Mouse (Mus musculus): ENCODE data around the gene Zmym5. TPM values are rescaled to one million over a fixed set of nuclear protein-coding genes. Genes with fewer than 3 reads are reported as not detected.
"Not testable (repeated sequence)": the region's sequence is repeated elsewhere in the genome, so short reads cannot be mapped to it uniquely, and the experiment has no call there.

Gene Zmym5
- polyA plus RNA-seq, 1 experiment from 2014 or later, result 16.7 TPM

DNA sequence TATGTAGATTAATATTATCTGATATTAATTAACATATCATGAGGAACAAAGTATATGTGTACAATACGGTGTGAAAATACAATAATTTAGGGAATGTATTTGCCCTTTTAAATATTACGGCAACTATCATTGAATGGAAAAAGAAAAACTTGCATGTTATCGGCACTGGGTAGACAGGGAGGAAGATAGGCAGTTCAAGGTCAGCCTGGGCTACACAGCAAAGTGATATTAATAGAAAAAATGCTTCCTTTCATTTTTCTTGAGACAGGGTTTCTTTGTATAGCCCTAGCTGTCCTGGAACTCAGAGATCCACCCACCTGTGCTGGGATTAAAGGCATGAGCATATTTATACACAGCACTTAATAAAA, 32.6 kb downstream of the Zmym5 start:
- peak; percentile 6; the same call in 1 of the 2 replicates for ATAC-seq
- Histone ChIP-seq H3K27ac (ENCODE audit: low read length) (peak overlapping the region; percentile 96), H3K4me1 (ENCODE audit: control insufficient read depth, insufficient read depth, low read length) (peaks cover 7% of the 10 kb centered on the region), H3K9ac (ENCODE audit: low read depth, low read length) (peak overlapping the region; percentile 89), H3K9me3 (ENCODE audit: control insufficient read depth, low read length) (no peaks in the 10 kb centered on the region), H3K36me3 (ENCODE audit: control insufficient read depth, insufficient read depth, low read length) (no peaks in the 10 kb centered on the region), H3K4me2 (ENCODE audit: low read depth, low read length) (peak overlapping the region; percentile 52), H3K27me3 (replicated peaks; ENCODE audit: control insufficient read depth, insufficient read depth, low read length) (no peaks in the 10 kb centered on the region), H3K4me3 (ENCODE audit: low read length) (peak overlapping the region; percentile 90)
- 27% methylated on average over 3 of the region's 3 CpGs for WGBS

DNA sequence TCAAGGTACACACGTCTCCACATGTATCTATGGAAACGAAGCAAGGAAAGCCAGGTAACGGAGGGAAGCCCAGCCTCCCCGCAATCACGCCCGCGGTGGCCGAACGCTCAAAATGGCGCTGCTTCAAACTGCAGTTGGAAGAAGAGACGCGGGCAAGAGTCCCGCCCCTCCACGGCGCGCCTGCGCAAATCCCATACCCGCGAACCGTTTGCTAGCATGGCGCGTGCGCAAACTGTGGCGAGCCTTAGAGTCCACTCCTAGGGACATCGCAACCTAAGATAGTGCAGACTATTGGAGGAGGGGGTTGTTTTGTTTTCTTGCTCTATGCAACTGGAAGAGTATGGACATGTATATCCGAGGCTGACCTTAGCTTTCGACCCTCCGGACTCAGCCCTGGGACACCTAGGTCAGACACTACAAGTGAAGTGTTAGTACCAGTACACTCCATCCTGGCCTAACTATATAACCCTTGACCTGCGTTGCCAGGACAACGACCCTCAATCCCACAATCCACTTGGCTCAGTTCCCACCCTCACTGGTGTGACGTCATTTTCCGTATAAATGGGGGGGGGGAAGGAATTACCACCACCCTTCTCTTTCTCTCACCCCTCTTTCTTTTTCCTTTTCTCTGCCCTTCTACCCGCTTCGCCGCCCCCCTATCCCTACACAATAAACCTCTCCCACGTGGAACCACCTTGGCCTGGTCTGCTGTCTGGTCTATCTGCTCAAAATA, 33.1 kb downstream of the Zmym5 start, which contains the start of gene Pspc1:
TSS of gene Pspc1 (minus strand) at position 117 of the 733 bp plus-strand sequence.
- WGBS, result under 1% methylated on average over 36 of the region's 36 CpGs
- Histone ChIP-seq H3K4me1 (ENCODE audit: control insufficient read depth, insufficient read depth, low read length) (peaks cover 7% of the 10 kb centered on the region), H3K9ac (ENCODE audit: low read depth, low read length) (peak within 1 kb of the TSS; percentile 89), H3K27me3 (replicated peaks; ENCODE audit: control insufficient read depth, insufficient read depth, low read length) (no peaks in the 10 kb centered on the region), H3K4me2 (ENCODE audit: low read depth, low read length) (peak within 1 kb of the TSS; percentile 71), H3K36me3 (ENCODE audit: control insufficient read depth, insufficient read depth, low read length) (no peaks in the 10 kb centered on the region), H3K4me3 (ENCODE audit: low read length) (peak within 1 kb of the TSS; percentile 90), H3K27ac (ENCODE audit: low read length) (peak within 1 kb of the TSS; percentile 96), H3K9me3 (ENCODE audit: control insufficient read depth, low read length) (no peaks in the 10 kb centered on the region)
- peak; percentile 97 for ATAC-seq

DNA sequence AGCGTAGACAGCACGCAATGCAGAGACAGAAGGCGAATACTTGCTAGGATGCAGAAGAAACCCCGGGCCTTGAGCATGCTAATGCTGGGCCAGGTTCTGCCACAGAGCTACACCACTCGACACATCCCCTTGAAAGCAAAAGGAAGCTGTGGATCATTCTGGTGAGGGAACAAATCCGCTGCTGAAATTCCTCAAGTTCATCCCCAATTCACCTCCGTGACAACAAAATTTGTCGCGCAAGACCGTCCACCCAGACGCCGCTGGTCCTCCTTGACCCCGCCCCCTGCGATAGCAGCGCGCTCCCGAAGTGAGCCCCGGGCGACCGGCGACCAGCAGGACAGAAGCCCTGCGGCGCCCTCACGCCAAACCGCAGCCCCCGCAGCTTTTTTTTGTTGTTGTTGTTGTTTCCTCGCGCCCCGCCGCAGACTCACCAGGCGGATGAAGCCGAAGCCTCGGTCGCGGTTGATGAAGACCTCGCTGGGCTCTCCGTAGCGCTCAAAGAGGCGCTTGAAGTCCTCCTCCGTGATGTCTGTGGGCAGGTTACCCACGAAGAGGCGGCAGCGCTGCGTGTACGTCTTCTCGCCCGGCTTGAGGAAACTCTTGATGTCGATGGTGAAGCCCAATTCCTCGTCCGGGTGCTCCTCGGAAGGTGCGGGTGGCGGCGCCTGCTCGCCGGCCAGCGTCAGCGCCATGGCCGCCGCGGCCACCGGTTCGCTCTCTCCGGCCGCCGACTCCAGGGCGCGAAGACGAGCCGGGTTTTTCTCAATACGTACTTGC, 34.0 kb downstream of the Zmym5 start:
- peak; percentile 41 for ATAC-seq
- Histone ChIP-seq H3K27me3 (replicated peaks; ENCODE audit: control insufficient read depth, insufficient read depth, low read length) (no peaks in the 10 kb centered on the region), H3K9me3 (ENCODE audit: control insufficient read depth, low read length) (no peaks in the 10 kb centered on the region), H3K4me2 (ENCODE audit: low read depth, low read length) (peak overlapping the region; percentile 71), H3K36me3 (ENCODE audit: control insufficient read depth, insufficient read depth, low read length) (no peaks in the 10 kb centered on the region), H3K4me1 (ENCODE audit: control insufficient read depth, insufficient read depth, low read length) (peaks cover 7% of the 10 kb centered on the region), H3K9ac (ENCODE audit: low read depth, low read length) (peak overlapping the region; percentile 89), H3K27ac (ENCODE audit: low read length) (peak overlapping the region; percentile 96), H3K4me3 (ENCODE audit: low read length) (peak overlapping the region; percentile 90)
- under 1% methylated on average over 71 of the region's 71 CpGs for WGBS

DNA sequence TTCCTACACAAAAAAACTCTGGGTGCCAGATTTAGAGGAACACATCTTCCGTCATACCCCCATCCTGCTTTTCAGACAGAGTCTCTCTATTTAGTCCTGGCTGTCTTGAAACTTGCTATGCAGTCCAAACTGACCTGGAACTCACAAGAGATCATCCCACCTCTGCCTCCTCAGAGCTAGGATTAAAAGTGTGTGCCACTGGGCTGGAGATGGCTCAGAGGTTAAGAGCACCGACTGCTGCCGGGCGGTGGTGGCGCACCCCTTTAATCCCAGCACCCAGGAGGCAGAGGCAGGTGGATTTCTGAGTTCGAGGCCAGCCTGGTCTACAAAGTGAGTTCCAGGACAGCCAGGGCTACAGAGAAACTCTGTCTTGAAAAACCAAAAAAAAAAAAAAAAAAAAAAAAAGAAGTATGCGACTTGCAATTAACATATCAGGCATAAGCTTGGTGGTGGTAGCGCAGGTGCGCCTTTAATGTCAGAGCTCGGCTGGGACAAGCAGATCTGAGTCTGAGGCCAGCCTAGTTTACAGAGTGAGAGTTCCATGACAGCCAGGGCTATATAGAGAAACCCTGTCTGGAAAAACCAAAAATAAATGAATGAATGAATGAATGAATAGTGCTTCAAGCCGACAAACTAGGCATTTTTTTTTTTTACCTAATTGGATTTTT, 34.8 kb downstream of the Zmym5 start:
- Histone ChIP-seq H3K4me3 (ENCODE audit: low read length) (peak overlapping the region; percentile 90), H3K9me3 (ENCODE audit: control insufficient read depth, low read length) (no peaks in the 10 kb centered on the region), H3K4me1 (ENCODE audit: control insufficient read depth, insufficient read depth, low read length) (peaks cover 7% of the 10 kb centered on the region), H3K27me3 (replicated peaks; ENCODE audit: control insufficient read depth, insufficient read depth, low read length) (no peaks in the 10 kb centered on the region), H3K27ac (ENCODE audit: low read length) (no peak overlapping the region), H3K9ac (ENCODE audit: low read depth, low read length) (peak overlapping the region; percentile 89), H3K4me2 (ENCODE audit: low read depth, low read length) (peak overlapping the region; percentile 71), H3K36me3 (ENCODE audit: control insufficient read depth, insufficient read depth, low read length) (no peaks in the 10 kb centered on the region)
- WGBS, result 26% methylated on average over 11 of the region's 11 CpGs
- no peak for ATAC-seq

DNA sequence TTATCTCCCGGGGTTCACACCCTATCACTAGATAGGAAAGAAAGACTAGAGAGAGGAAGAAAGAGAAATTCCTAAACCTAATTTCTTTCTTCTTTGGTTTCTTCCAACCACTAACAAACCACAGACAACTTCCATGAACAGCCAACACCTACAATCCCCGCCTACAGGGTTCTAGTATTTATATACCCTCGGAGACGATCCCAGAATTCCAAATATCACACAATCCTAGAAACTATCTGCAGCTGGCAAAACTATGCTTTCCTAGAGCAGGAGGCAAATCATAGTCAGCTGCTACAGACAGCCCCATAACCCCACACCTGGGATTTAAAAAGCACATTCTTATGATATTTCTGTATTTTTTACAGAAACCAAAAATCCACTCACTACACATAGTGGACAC, 36.1 kb downstream of the Zmym5 start:
- 60% methylated on average over 4 of the region's 4 CpGs for WGBS
- Histone ChIP-seq H3K4me2 (ENCODE audit: low read depth, low read length) (peak overlapping the region; percentile 26), H3K27ac (ENCODE audit: low read length) (no peak overlapping the region), H3K4me1 (ENCODE audit: control insufficient read depth, insufficient read depth, low read length) (peaks cover 7% of the 10 kb centered on the region), H3K9me3 (ENCODE audit: control insufficient read depth, low read length) (no peaks in the 10 kb centered on the region), H3K4me3 (ENCODE audit: low read length) (no peak overlapping the region), H3K36me3 (ENCODE audit: control insufficient read depth, insufficient read depth, low read length) (no peaks in the 10 kb centered on the region), H3K27me3 (replicated peaks; ENCODE audit: control insufficient read depth, insufficient read depth, low read length) (no peaks in the 10 kb centered on the region), H3K9ac (ENCODE audit: low read depth, low read length) (no peak overlapping the region)
- no peak for ATAC-seq

DNA sequence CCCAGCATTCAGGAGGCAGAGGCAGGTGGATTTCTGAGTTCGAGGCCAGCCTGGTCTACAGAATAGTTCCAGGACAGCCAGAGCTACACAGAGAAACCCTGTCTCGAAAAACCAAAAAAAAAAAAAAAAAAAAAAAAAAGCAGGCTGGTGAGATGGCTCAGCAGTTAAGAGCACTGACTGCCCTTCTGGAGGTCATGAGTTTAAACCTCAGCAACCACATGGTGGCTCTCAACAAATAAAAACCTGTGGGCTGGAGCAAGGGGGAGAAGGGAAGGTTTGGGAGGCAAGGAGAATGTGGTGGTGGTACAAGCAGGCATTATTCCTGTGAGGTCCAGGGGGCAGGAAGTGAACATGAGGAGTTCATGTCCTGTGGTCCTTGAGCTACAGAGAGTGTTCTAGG, 45.1 kb downstream of the Zmym5 start:
- H3K27me3 ChIP-seq (replicated peaks; ENCODE audit: control insufficient read depth, insufficient read depth, low read length); H3K4me1 ChIP-seq (ENCODE audit: control insufficient read depth, insufficient read depth, low read length); H3K27ac ChIP-seq (ENCODE audit: low read length); H3K4me3 ChIP-seq (ENCODE audit: low read length); H3K9me3 ChIP-seq (ENCODE audit: control insufficient read depth, low read length); H3K9ac ChIP-seq (ENCODE audit: low read depth, low read length); H3K4me2 ChIP-seq (ENCODE audit: low read depth, low read length); ATAC-seq; H3K36me3 ChIP-seq (ENCODE audit: control insufficient read depth, insufficient read depth, low read length): not testable (repeated sequence)
- 89% methylated on average over 2 of the region's 2 CpGs for WGBS

DNA sequence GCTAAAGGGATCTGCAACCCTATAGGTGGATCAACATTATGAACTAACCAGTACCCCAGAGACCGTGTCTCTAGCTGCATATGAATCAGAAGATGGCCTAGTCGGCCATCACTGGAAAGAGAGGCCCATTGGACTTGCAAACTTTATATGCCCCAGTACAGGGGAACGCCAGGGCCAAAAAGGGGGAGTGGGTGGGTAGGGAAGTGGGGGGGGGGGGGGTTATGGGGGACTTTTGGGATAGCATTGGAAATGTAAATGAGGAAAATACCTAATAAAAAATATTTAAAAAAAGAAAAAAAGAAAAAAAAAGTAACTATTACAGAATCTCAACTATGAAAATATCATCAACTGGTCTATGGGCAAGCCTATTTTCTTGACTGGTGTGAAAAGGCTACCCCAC, 46.4 kb downstream of the Zmym5 start:
- not testable (repeated sequence) for ATAC-seq; H3K9ac ChIP-seq (ENCODE audit: low read depth, low read length); H3K27me3 ChIP-seq (replicated peaks; ENCODE audit: control insufficient read depth, insufficient read depth, low read length); H3K9me3 ChIP-seq (ENCODE audit: control insufficient read depth, low read length); H3K36me3 ChIP-seq (ENCODE audit: control insufficient read depth, insufficient read depth, low read length); H3K4me2 ChIP-seq (ENCODE audit: low read depth, low read length); H3K4me3 ChIP-seq (ENCODE audit: low read length); H3K27ac ChIP-seq (ENCODE audit: low read length); H3K4me1 ChIP-seq (ENCODE audit: control insufficient read depth, insufficient read depth, low read length)
- WGBS, result 96% methylated on average over 2 of the region's 3 CpGs

DNA sequence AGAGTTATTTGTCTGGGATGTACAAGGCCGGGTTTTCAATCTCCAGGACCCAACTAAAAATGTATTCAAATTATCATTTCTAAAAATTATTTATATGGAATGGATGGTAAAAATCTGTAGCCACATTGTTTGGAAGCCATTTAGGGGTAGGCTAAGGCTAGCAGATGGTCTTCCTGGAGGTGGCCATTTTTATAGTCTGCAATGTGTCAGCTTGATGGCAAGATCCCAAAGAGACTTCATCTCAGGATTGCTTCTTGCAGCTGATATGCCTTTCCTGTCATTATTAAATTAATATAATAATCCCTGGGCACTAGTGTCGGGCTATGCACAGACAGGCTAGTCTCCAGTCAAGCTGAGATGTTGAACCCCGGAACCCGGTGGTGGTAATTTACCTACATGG, 60.2 kb downstream of the Zmym5 start:
- no peaks in the 10 kb centered on the region for H3K4me1 ChIP-seq (ENCODE audit: control insufficient read depth, insufficient read depth, low read length)
- no peak overlapping the region for H3K9ac ChIP-seq (ENCODE audit: low read depth, low read length)
- no peaks in the 10 kb centered on the region for H3K9me3 ChIP-seq (ENCODE audit: control insufficient read depth, low read length)
- no peak for ATAC-seq
- no peak overlapping the region for H3K4me3 ChIP-seq (ENCODE audit: low read length)
- H3K4me2 ChIP-seq (ENCODE audit: low read depth, low read length), result no peak overlapping the region
- no peak overlapping the region for H3K27ac ChIP-seq (ENCODE audit: low read length)
- H3K27me3 ChIP-seq (replicated peaks; ENCODE audit: control insufficient read depth, insufficient read depth, low read length), result no peaks in the 10 kb centered on the region
- H3K36me3 ChIP-seq (ENCODE audit: control insufficient read depth, insufficient read depth, low read length), result no peaks in the 10 kb centered on the region; the same call in 1 of the 2 replicates
- 83% methylated on average over 4 of the region's 4 CpGs for WGBS

All from intestine, embryonic 16.5 days (tissue).